Mouse (Mus musculus): Measurements from ENCODE around the gene Sobp.

GRCm38 (mm10) chr10:43099229-43099628 is 75.1 kb downstream of the Sobp start:
- TF ChIP-seq CTCF (IDR thresholded peaks at IDR 0.05; ENCODE audit: control insufficient read depth, insufficient read depth, insufficient replicate concordance, low read depth, low read length) (no peak), POLR2A (IDR thresholded peaks at IDR 0.05; ENCODE audit: control insufficient read depth, low read depth, low read length) (no peak)

All from testis, adult 2 months (tissue).